Mouse (Mus musculus) midbrain, embryonic 11.5 days (tissue): ENCODE measurements at regions not wholly inside any gene's neighbourhood (a gene's known extent, or its start where the extent isn't known, plus 50 kb on each side); places are given as distances from the start of the nearest gene placed in this dataset.

Experiments used
- ATAC-seq: fragments of 200-750 bp; cut with Nextera tagmentation; 2 replicates; pipeline ENCODE4 v1.8.0; 2017; ENCODE audit warnings: moderate TSS enrichment, moderate library complexity; ENCODE audit not compliant: low FRiP score
- DNase-seq: peaks from one replicate; pipeline ENCODE4 v3.0.0; 2015; ENCODE audit warnings: low spot score; ENCODE audit errors: missing footprints
- H3K27ac ChIP-seq: fragments of 300-500 bp; sonication (generic); 2 replicates; pipeline ENCODE4 v1.5.1; 2014; ENCODE audit warnings: low read depth, low read length
- H3K27me3 ChIP-seq: fragments of 300-500 bp; sonication (generic); 2 replicates; pipeline ENCODE4 v1.6.1; 2014; ENCODE audit warnings: mild to moderate bottlenecking, low read length, moderate library complexity, mixed read lengths; ENCODE audit not compliant: control insufficient read depth, insufficient read depth
- H3K36me3 ChIP-seq: fragments of 300-500 bp; sonication (generic); 2 replicates; pipeline ENCODE4 v1.6.1; 2014; ENCODE audit warnings: mild to moderate bottlenecking, low read length, moderate library complexity, mixed read lengths; ENCODE audit not compliant: control insufficient read depth, insufficient read depth
- H3K4me1 ChIP-seq: fragments of 300-500 bp; sonication (generic); 2 replicates; pipeline ENCODE4 v1.6.1; 2014; ENCODE audit warnings: low read length; ENCODE audit not compliant: control insufficient read depth, insufficient read depth
- H3K4me2 ChIP-seq: fragments of 300-500 bp; sonication (generic); 2 replicates; pipeline ENCODE4 v1.6.1; 2014; ENCODE audit warnings: mild to moderate bottlenecking, moderate library complexity
- H3K4me3 ChIP-seq: fragments of 300-500 bp; sonication (generic); 2 replicates; pipeline ENCODE4 v1.5.1; 2014; ENCODE audit warnings: low read depth, low read length
- H3K9ac ChIP-seq: fragments of 300-500 bp; sonication (generic); 2 replicates; pipeline ENCODE4 v1.6.1; 2014; ENCODE audit warnings: low read length
- H3K9me3 ChIP-seq: fragments of 300-500 bp; sonication (generic); 2 replicates; pipeline ENCODE4 v1.6.1; 2016; ENCODE audit warnings: low read length; ENCODE audit not compliant: control insufficient read depth
- WGBS: fragments of 180-500 bp; shearing (Covaris S2); extraction: QIAGEN DNeasy Blood & Tissue Kit; methylation state at CpG from one replicate; pipeline ENCODE4 v1.1.7; 2014; 5-methylcytosine and 5-hydroxymethylcytosine counted together

GRCm38 (mm10) chrX:99396180-99396579, 74.9 kb downstream of the Pja1 start:
- ATAC-seq (no peak), DNase-seq (no peak)
- Histone ChIP-seq H3K9me3 (no peaks in the 10 kb centered on the region), H3K27me3 (peaks cover 28% of the 10 kb centered on the region), H3K4me3 (no peak overlapping the region), H3K9ac (no peak overlapping the region), H3K36me3 (no peaks in the 10 kb centered on the region), H3K27ac (no peak overlapping the region), H3K4me1 (peaks cover 5% of the 10 kb centered on the region; the same call in 1 of the 2 replicates), H3K4me2 (no peak overlapping the region)
- WGBS, result 57% methylated on average over 6 of the region's 6 CpGs

DNA sequence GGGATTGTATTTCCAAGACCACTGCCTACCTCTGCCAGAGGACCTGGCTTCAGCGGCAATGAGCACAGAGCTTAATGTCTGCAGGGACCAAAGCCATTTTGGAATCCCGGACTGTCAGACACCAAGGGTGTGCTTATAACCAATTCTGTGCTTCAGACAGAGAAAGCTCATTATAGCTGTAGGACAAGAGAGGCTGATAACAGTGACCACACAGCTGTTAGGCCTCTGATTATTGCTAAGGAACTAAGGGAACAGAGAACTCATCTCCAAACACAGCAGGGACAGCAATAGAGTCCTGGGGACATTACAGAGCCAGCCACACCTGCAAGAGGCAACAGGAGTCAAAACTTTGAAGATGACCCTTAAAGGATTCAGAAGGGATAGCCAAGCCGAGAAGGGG, 76.0 kb downstream of the Pja1 start:
- DNase-seq (no peak), ATAC-seq (no peak)
- H3K36me3 ChIP-seq, result no peaks in the 10 kb centered on the region
- no peaks in the 10 kb centered on the region for H3K9me3 ChIP-seq
- H3K4me3 ChIP-seq, result no peak overlapping the region
- H3K27ac ChIP-seq, result no peak overlapping the region
- peaks cover 34% of the 10 kb centered on the region for H3K27me3 ChIP-seq
- H3K4me2 ChIP-seq, result no peak overlapping the region
- H3K9ac ChIP-seq, result no peak overlapping the region
- H3K4me1 ChIP-seq, result peaks cover 5% of the 10 kb centered on the region; the same call in 1 of the 2 replicates
- WGBS, result 90% methylated on average over 3 of the region's 3 CpGs

DNA sequence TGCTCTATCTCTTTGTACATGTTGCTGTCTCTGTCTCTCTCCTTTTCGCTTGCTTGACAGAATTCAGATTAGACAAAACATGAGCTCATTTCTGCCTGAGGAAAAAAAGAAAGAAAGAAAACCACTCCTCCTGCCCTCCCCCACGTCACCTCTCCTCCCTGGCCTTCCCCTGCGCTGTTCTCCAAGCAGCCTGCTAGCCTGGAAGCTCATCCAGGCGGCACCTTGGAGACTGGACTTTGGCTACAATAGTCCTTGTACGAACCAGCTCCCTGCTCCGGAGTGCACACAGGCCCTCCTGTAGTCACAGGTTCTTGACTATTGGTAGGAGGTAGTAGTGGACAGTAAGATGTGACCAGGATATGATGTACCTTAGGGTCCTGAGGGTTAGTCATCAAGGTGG, 79.4 kb downstream of the Pja1 start:
- whole genome bisulfite sequencing, result 62% methylated on average over 6 of the region's 6 CpGs
- H3K27me3 ChIP-seq, result peaks cover 38% of the 10 kb centered on the region
- ATAC-seq, result no peak

GRCm38 (mm10) chrX:99390462-99390838, 80.6 kb downstream of the Pja1 start:
- Histone ChIP-seq H3K4me2 (no peak overlapping the region), H3K27ac (no peak overlapping the region), H3K4me3 (no peak overlapping the region), H3K27me3 (peaks cover 41% of the 10 kb centered on the region), H3K9me3 (no peaks in the 10 kb centered on the region), H3K36me3 (no peaks in the 10 kb centered on the region), H3K9ac (no peak overlapping the region), H3K4me1 (peaks cover 5% of the 10 kb centered on the region; the same call in 1 of the 2 replicates)
- no peak for DNase-seq
- ATAC-seq, result no peak
- WGBS, result 76% methylated on average over 2 of the region's 2 CpGs

More for the DNA sequence above, 79.4 kb downstream of the Pja1 start:
- Histone ChIP-seq H3K4me2 (no peak overlapping the region), H3K9me3 (no peaks in the 10 kb centered on the region), H3K4me1 (peaks cover 5% of the 10 kb centered on the region; the same call in 1 of the 2 replicates), H3K36me3 (no peaks in the 10 kb centered on the region), H3K4me3 (no peak overlapping the region), H3K9ac (no peak overlapping the region), H3K27ac (no peak overlapping the region)
- no peak for DNase-seq

DNA sequence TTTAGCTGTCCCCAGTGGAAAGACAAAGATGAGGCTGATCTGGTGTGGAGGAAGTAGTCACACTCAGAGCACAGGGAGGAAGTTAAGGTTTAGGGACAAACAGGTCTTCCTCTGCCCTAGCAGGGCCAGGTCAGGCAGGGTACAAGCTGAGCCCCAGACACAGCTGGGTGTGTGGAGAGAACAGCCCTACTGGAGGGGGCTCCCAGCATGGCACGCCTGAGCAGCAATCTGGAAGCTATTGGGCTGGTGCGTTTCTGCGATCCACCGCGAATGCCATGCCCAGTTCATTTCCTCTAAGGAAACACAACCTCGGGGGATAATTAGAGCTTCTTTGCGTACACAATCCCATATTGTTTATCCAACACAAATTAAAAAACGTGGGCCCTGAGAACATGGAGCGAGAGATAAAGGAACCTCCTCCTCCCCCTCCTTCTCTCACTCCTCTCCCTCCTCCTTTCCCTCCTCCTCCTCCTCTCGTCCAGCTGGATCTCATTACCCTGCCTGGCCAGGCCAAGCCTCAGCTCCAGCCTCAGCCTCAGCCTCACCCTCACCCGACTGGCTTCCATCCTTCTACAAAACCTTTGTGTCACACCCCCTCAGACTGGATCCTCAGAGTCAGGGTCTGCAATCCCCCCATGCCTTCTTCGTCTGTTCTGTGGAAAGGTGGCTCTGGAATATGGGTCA, 81.2 kb downstream of the Pja1 start:
- Histone ChIP-seq H3K4me2 (no peak overlapping the region), H3K27me3 (peaks cover 42% of the 10 kb centered on the region), H3K9ac (no peak overlapping the region), H3K4me3 (no peak overlapping the region), H3K36me3 (no peaks in the 10 kb centered on the region), H3K4me1 (peaks cover 5% of the 10 kb centered on the region; the same call in 1 of the 2 replicates), H3K27ac (no peak overlapping the region), H3K9me3 (no peaks in the 10 kb centered on the region)
- WGBS, result 73% methylated on average over 12 of the region's 12 CpGs
- DNase-seq (no peak), ATAC-seq (no peak)

DNA sequence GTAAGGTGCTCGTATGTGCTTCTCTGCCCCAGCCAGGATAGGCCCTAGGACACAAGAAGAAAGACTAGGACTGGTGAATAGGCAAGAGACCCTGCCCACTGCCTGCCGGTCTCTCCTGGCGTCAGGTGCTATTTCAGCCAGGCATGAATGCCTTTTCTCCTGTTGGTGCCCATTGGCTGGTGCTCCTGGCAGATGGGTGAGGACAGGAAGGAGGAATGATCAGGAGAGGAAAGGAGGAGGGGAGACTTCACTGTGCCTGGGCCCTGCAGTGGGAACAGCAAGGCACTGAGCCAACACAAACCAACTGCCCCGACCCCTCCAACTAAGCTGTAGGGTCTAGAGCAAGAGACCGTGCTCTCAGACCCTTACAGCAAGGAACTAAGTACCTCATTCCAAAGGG, 100.4 kb downstream of the Pja1 start:
- Histone ChIP-seq H3K36me3 (no peaks in the 10 kb centered on the region), H3K4me2 (no peak overlapping the region), H3K9ac (no peak overlapping the region), H3K27ac (no peak overlapping the region), H3K27me3 (peaks cover 31% of the 10 kb centered on the region), H3K4me1 (no peaks in the 10 kb centered on the region), H3K4me3 (no peak overlapping the region), H3K9me3 (no peaks in the 10 kb centered on the region)
- 82% methylated on average over 5 of the region's 5 CpGs for WGBS
- DNase-seq, result no peak
- ATAC-seq, result no peak

DNA sequence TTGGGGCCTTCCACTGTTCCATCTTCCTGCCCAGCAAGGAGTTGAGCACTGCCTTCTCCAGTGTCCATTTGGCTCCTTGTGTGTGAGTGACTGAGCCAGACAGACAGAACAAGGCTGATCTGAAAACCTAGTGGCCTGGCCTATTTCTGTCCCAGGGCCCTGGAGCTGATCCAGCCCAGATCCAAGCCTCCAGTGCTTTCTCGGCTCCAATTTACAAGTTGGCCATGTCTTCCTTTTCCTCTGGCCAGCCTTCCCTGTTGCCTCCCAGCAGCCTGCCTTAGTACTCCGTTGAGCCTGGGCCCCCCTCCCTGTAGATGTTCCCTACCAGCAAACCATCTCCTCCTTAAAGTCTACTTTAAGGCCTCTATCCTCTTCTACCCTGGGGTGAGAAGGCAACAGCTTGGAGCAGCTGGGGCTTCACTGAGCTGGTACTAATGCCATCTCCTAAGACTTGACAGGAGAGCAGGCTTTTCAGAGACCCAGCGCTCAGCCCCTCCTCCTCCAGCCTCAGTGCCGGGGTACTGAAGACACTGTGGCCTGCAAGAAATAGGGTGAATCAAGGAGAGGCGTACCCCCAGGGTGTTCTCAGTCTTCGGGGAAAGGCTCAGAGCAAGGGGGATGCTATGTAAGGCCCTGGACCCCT, 101.7 kb downstream of the Pja1 start:
- Histone ChIP-seq H3K4me3 (no peak overlapping the region), H3K9me3 (no peaks in the 10 kb centered on the region), H3K27ac (no peak overlapping the region), H3K27me3 (peaks cover 41% of the 10 kb centered on the region), H3K4me2 (no peak overlapping the region), H3K9ac (no peak overlapping the region), H3K36me3 (no peaks in the 10 kb centered on the region), H3K4me1 (no peaks in the 10 kb centered on the region)
- DNase-seq (no peak), ATAC-seq (no peak)
- WGBS, result 79% methylated on average over 6 of the region's 6 CpGs

GRCm38 (mm10) chrX:99364072-99364471, 107.0 kb downstream of the Pja1 start:
- ATAC-seq, result no peak
- 72% methylated on average over 5 of the region's 5 CpGs for WGBS
- Histone ChIP-seq H3K4me2 (no peak overlapping the region), H3K9ac (no peak overlapping the region), H3K36me3 (no peaks in the 10 kb centered on the region), H3K4me3 (no peak overlapping the region), H3K27ac (no peak overlapping the region), H3K27me3 (peaks cover 28% of the 10 kb centered on the region), H3K4me1 (no peaks in the 10 kb centered on the region), H3K9me3 (no peaks in the 10 kb centered on the region)
- DNase-seq, result no peak

DNA sequence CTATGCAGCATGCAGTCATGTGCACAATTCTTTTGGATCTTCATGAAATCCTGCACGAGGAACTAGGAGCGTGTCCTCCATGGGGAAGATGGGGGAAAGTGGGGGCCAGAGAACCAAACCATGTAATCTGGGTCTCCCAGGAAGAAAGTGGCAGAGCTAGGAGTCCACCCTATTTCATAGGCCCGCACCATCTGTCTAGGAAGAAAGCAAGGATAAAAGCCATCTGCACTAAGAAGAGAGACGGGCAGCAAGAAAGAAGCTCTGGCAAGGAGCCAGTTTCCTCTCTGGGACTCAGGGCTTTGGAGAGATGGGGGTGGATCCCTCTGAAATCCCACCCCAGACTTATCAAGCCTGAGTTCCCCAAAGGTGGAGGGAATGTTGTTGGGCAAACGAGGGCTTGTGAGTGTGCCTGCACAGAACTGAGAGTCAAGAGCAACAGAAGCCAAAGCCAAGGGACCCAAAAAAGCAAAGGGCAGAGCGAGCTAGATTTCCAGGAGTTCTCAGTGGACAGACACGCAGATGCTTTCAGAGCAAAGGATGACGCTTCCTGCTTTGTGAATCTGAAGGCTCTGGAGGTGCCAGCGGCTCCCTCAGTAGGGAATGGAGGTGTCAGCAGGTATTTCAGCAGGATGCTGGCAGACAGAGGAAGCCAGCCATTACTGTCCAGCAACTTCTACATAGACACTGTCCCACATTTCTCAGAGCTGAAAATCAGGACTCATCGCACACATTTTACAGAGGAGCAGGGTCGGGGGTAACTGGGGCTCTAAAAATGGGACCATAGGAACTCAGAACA, 110.8 kb downstream of the Pja1 start:
- ATAC-seq, result no peak
- Histone ChIP-seq H3K27ac (no peak overlapping the region), H3K4me2 (no peak overlapping the region), H3K36me3 (no peaks in the 10 kb centered on the region), H3K4me3 (no peak overlapping the region), H3K4me1 (peaks cover 7% of the 10 kb centered on the region), H3K9ac (no peak overlapping the region), H3K9me3 (no peaks in the 10 kb centered on the region), H3K27me3 (peaks cover 31% of the 10 kb centered on the region)
- DNase-seq, result no peak
- WGBS, result 78% methylated on average over 11 of the region's 11 CpGs
